Mouse (Mus musculus): ENCODE results near the gene Rb1.

Gene Rb1

GRCm38 (mm10) chr14:73325456-73326381 lies at the start of gene Rb1:
Gene Rb1, minus strand, starts transcription at chr14:73325822.
- CTCF ChIA-PET = interaction anchor here in 2 of 4 experiments (0.6 to 0.7 kb wide), 2 partner anchors 30 to 723 kb away, joined by 3 to 4 read pairs; no protein-coding TSS in a partner anchor
- POLR2A ChIA-PET = interaction anchor here in 3 of 4 experiments (0.6 to 1.7 kb wide), 10 partner anchors 11 to 1788 kb away, joined by 3 to 4 read pairs (median 3); partner anchors contain the start of gene Itm2b (in 2 of the 3)

GRCm38 (mm10) chr14:73374315-73374890 lies 48.8 kb upstream of the Rb1 start:
- ChIA-PET POLR2A (interaction anchor here in 3 of 4 experiments (0.5 to 2.1 kb wide), 4 partner anchors 11 to 1357 kb away, joined by 3 to 9 read pairs (median 4); partner anchors contain the start of gene Itm2b (in 1 of the 3)), CTCF (no interaction called here)

- POLR2A ChIA-PET = interaction anchor here in 1 of 4 experiments (1.2 kb wide), 1 partner anchor 15 kb away, joined by 3 read pairs; no protein-coding TSS in a partner anchor
- CTCF ChIA-PET = no interaction called here
Observed at GRCm38 (mm10) chr14:73373606-73374005, 48.0 kb upstream of the Rb1 start.

- CTCF ChIA-PET = no interaction called here
- POLR2A ChIA-PET = no interaction called here
Observed at GRCm38 (mm10) chr14:73372990-73373389, 47.4 kb upstream of the Rb1 start.

- ChIA-PET POLR2A (interaction anchor here in 2 of 4 experiments (0.8 to 1.6 kb wide), 4 partner anchors 9 to 14 kb away, joined by 3 to 6 read pairs (median 3); partner anchors contain the start of gene Itm2b (in 1 of the 2)), CTCF (no interaction called here)
Observed at GRCm38 (mm10) chr14:73371577-73371976, 46.0 kb upstream of the Rb1 start.

- CTCF ChIA-PET = no interaction called here
- POLR2A ChIA-PET = interaction anchor here in 3 of 4 experiments (0.7 to 1.6 kb wide), 6 partner anchors 10 to 154 kb away, joined by 3 to 6 read pairs (median 3); partner anchors contain the start of gene Itm2b (in 1 of the 3)
Observed at GRCm38 (mm10) chr14:73370695-73371372, 45.2 kb upstream of the Rb1 start.

- ChIA-PET POLR2A (interaction anchor here in 3 of 4 experiments (0.6 to 1.6 kb wide), 4 partner anchors 12 to 735 kb away, joined by 3 to 6 read pairs (median 4); partner anchors contain the start of gene Itm2b (in 1 of the 3)), CTCF (no interaction called here)
Observed at GRCm38 (mm10) chr14:73370078-73370670, 44.6 kb upstream of the Rb1 start.

GRCm38 (mm10) chr14:73369634-73370033 lies 44.0 kb upstream of the Rb1 start:
- POLR2A ChIA-PET = interaction anchor here in 3 of 4 experiments (0.6 to 1.3 kb wide), 3 partner anchors 15 to 736 kb away, joined by 3 to 5 read pairs (median 3); partner anchors contain the start of gene Itm2b (in 2 of the 3)
- CTCF ChIA-PET = no interaction called here

GRCm38 (mm10) chr14:73368966-73369365 lies 43.3 kb upstream of the Rb1 start:
- POLR2A ChIA-PET = interaction anchor here in 2 of 4 experiments (1.2 to 1.3 kb wide), 2 partner anchors 16 kb away, joined by 3 to 5 read pairs; partner anchors contain the start of gene Itm2b (in 2 of the 2)
- CTCF ChIA-PET = no interaction called here

- POLR2A ChIA-PET = interaction anchor here in 1 of 4 experiments (0.9 to 1.3 kb wide), 2 partner anchors 17 to 77 kb away, joined by 3 read pairs; partner anchors contain the start of gene Itm2b
- CTCF ChIA-PET = no interaction called here
Observed at GRCm38 (mm10) chr14:73368221-73368620, 42.6 kb upstream of the Rb1 start.

GRCm38 (mm10) chr14:73366278-73366677 lies 40.7 kb upstream of the Rb1 start:
- CTCF ChIA-PET = interaction anchor here in 1 of 4 experiments (0.6 kb wide), 1 partner anchor 16 kb away, joined by 6 read pairs; no protein-coding TSS in a partner anchor
- POLR2A ChIA-PET = interaction anchor here in 3 of 4 experiments (1.1 to 2.2 kb wide), 4 partner anchors 14 to 19 kb away, joined by 3 to 11 read pairs (median 4); partner anchors contain the start of gene Itm2b (in 1 of the 3)

- CTCF ChIA-PET = no interaction called here
- POLR2A ChIA-PET = no interaction called here
Observed at GRCm38 (mm10) chr14:73363782-73364181, 38.2 kb upstream of the Rb1 start.

- CTCF ChIA-PET = no interaction called here
- POLR2A ChIA-PET = interaction anchor here in 1 of 4 experiments (1.0 kb wide), 1 partner anchor 31 kb away, joined by 3 read pairs; no protein-coding TSS in a partner anchor
Observed at GRCm38 (mm10) chr14:73354700-73355099, 29.1 kb upstream of the Rb1 start.

- CTCF ChIA-PET = no interaction called here
Observed at GRCm38 (mm10) chr14:73351118-73351517, 25.5 kb upstream of the Rb1 start.

GRCm38 (mm10) chr14:73350029-73350428 lies 24.4 kb upstream of the Rb1 start:
- POLR2A ChIA-PET = interaction anchor here in 1 of 4 experiments (0.7 kb wide), 1 partner anchor 35 kb away, joined by 3 read pairs; the partner anchor contains the start of gene Itm2b
- CTCF ChIA-PET = no interaction called here

More at GRCm38 (mm10) chr14:73351118-73351517, 25.5 kb upstream of the Rb1 start:
- POLR2A ChIA-PET = no interaction called here

- POLR2A ChIA-PET = no interaction called here
- CTCF ChIA-PET = no interaction called here
Observed at GRCm38 (mm10) chr14:73349061-73349670, 23.5 kb upstream of the Rb1 start.

GRCm38 (mm10) chr14:73347302-73347701 lies 21.7 kb upstream of the Rb1 start:
- ChIA-PET POLR2A (no interaction called here), CTCF (interaction anchor here in 1 of 4 experiments (1.2 kb wide), 1 partner anchor 44 kb away, joined by 3 read pairs; no protein-coding TSS in a partner anchor)

- ChIA-PET CTCF (no interaction called here), POLR2A (interaction anchor here in 1 of 4 experiments (0.5 to 1.0 kb wide), 3 partner anchors 14 to 903 kb away, joined by 3 to 4 read pairs (median 3); no protein-coding TSS in a partner anchor)
Observed at GRCm38 (mm10) chr14:73345614-73346013, 20.0 kb upstream of the Rb1 start.
